Mouse (Mus musculus): Measurements from ENCODE around the gene Alg9. TPM values are rescaled to one million over a fixed set of nuclear protein-coding genes. Genes with fewer than 3 reads are reported as not detected.

The Alg9 gene
- polyA plus RNA-seq, 1 experiment from 2014 or later = 35.6 TPM

GRCm38 (mm10) chr9:50877431-50877830 lies 102.6 kb downstream of the Alg9 start:
- no peaks in the 10 kb centered on the region for H3K4me1 ChIP-seq
- H3K36me3 ChIP-seq = peaks cover 67% of the 10 kb centered on the region
- H3K27ac ChIP-seq = no peak overlapping the region

DNA sequence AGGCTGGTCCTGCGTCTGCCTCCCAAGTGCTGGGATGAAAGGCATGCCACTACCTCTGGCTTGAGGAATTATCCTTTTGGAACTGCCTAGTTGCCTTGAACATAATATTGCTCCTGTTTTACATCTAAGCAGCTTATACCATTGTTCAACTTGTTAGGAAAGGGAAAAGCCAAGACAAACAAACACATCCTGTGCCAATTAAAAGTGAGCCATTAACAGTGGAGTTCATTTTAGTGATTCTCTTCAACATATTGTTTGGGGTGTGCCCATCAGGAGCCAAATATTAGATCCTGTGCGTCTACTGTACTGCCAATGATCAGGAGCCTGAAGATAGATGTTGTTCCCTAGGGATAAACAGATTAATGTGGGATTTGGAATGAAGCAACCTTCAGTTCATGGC lies 107.4 kb downstream of the Alg9 start:
- Histone ChIP-seq H3K27me3 (no peaks in the 10 kb centered on the region), H3K4me1 (peaks cover 30% of the 10 kb centered on the region), H3K9ac (no peak overlapping the region), H3K9me3 (no peaks in the 10 kb centered on the region), H3K27ac (no peak overlapping the region), H3K4me3 (no peak overlapping the region), H3K36me3 (peaks cover 34% of the 10 kb centered on the region), H3K4me2 (no peak overlapping the region)
- ATAC-seq (ENCODE audit: insufficient number of reproducible peaks, low FRiP score, low TSS enrichment, low read depth) = no peak
- 86% methylated on average over 2 of the region's 2 CpGs for WGBS

More at GRCm38 (mm10) chr9:50877431-50877830, 102.6 kb downstream of the Alg9 start:
- H3K9ac ChIP-seq = no peak overlapping the region
- 73% methylated on average over 3 of the region's 3 CpGs for WGBS
- no peak overlapping the region for H3K4me3 ChIP-seq
- no peaks in the 10 kb centered on the region for H3K9me3 ChIP-seq
- no peak for ATAC-seq (ENCODE audit: insufficient number of reproducible peaks, low FRiP score, low TSS enrichment, low read depth)
- H3K27me3 ChIP-seq = no peaks in the 10 kb centered on the region
- H3K4me2 ChIP-seq = no peak overlapping the region

DNA sequence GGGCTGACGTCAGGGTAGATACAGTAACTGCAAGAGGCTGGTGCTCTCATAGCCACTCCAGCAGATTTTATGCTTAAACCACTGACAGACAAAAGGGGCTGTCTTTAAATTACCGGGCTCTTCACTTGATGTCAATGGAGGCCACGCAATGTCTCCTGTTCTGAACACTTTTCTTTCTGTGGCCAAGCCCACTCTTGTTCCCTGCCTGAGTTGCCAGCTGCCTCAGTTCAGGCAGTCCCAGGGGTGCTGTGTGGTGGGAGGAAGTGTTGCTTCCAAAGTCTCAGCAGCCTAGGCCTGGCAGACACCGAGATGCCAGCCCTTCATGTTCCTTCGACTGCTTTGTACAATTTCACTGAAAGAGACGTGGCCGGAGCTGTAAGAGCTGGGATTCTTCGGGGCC lies 109.3 kb downstream of the Alg9 start:
- H3K36me3 ChIP-seq = peaks cover 18% of the 10 kb centered on the region
- ATAC-seq (ENCODE audit: insufficient number of reproducible peaks, low FRiP score, low TSS enrichment, low read depth) = no peak
- H3K9me3 ChIP-seq = no peaks in the 10 kb centered on the region
- H3K9ac ChIP-seq = no peak overlapping the region
- 58% methylated on average over 8 of the region's 8 CpGs for WGBS
- H3K27ac ChIP-seq = peak overlapping the region; percentile 51
- H3K4me2 ChIP-seq = no peak overlapping the region
- peaks cover 40% of the 10 kb centered on the region for H3K4me1 ChIP-seq
- no peaks in the 10 kb centered on the region for H3K27me3 ChIP-seq
- no peak overlapping the region for H3K4me3 ChIP-seq

GRCm38 (mm10) chr9:50884741-50885599 lies 110.2 kb downstream of the Alg9 start:
- Histone ChIP-seq H3K4me3 (no peak overlapping the region), H3K27ac (peak overlapping the region; percentile 54), H3K36me3 (peaks cover 9% of the 10 kb centered on the region), H3K4me2 (peak overlapping the region; percentile 19; the same call in 1 of the 2 replicates), H3K4me1 (peaks cover 40% of the 10 kb centered on the region), H3K9me3 (no peaks in the 10 kb centered on the region), H3K9ac (no peak overlapping the region), H3K27me3 (no peaks in the 10 kb centered on the region)
- WGBS = 46% methylated on average over 10 of the region's 10 CpGs
- ATAC-seq (ENCODE audit: insufficient number of reproducible peaks, low FRiP score, low TSS enrichment, low read depth) = no peak

DNA sequence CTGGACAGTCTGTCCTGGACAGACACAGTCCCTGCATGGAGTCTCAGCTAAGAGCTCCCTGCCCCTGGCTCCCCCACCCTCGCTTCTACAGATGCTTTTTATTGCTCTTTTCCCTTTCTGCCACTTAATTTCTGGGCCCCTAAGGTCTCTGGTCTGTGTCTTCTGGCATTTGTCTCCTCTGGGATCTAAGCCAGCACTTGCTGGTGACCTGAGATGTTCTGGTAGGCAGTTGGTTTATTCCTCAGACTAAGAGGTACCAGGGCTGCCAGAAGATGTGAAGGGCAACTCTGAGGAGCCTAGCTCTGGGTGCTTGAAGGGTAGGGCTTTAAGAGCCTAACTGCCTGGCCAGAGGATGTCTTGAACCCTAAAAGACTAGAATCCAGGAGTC lies 110.8 kb downstream of the Alg9 start:
- peaks cover 3% of the 10 kb centered on the region for H3K36me3 ChIP-seq
- H3K27me3 ChIP-seq = no peaks in the 10 kb centered on the region
- no peak overlapping the region for H3K4me3 ChIP-seq
- WGBS = 21% methylated on average over 1 of the region's 1 CpGs
- no peaks in the 10 kb centered on the region for H3K9me3 ChIP-seq
- H3K9ac ChIP-seq = no peak overlapping the region
- H3K4me2 ChIP-seq = peak overlapping the region; percentile 19; the same call in 1 of the 2 replicates
- no peak for ATAC-seq (ENCODE audit: insufficient number of reproducible peaks, low FRiP score, low TSS enrichment, low read depth)
- peaks cover 40% of the 10 kb centered on the region for H3K4me1 ChIP-seq
- H3K27ac ChIP-seq = peak overlapping the region; percentile 54

GRCm38 (mm10) chr9:50886870-50887269 lies 112.1 kb downstream of the Alg9 start:
- H3K9ac ChIP-seq = no peak overlapping the region
- peaks cover 10% of the 10 kb centered on the region for H3K36me3 ChIP-seq
- no peak overlapping the region for H3K4me3 ChIP-seq
- peaks cover 40% of the 10 kb centered on the region for H3K4me1 ChIP-seq
- H3K27me3 ChIP-seq = no peaks in the 10 kb centered on the region
- no peak overlapping the region for H3K4me2 ChIP-seq
- no peak overlapping the region for H3K27ac ChIP-seq
- H3K9me3 ChIP-seq = no peaks in the 10 kb centered on the region
- WGBS = 100% methylated on average over 1 of the region's 1 CpGs
- no peak for ATAC-seq (ENCODE audit: insufficient number of reproducible peaks, low FRiP score, low TSS enrichment, low read depth)

DNA sequence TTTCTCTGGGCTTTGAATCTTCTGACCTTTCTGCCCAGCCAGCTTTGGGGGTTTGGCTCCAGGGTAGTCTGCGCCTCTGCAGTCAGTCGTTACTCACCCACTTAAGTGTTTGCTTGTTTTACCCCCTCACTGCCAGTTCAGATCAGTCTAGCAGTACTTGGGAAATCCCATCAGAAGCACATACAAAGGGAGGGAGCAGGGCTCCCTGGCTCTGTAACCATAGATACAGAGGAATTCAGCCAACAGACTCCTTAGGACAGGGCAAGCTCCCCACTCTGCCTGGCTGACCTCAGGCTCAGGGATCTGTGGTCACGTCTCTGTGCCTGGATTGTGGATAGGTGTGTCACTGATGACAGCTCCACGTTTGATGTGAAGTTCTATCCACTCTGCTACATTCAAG lies 112.5 kb downstream of the Alg9 start:
- H3K4me1 ChIP-seq = peaks cover 40% of the 10 kb centered on the region
- WGBS = 36% methylated on average over 4 of the region's 4 CpGs

DNA sequence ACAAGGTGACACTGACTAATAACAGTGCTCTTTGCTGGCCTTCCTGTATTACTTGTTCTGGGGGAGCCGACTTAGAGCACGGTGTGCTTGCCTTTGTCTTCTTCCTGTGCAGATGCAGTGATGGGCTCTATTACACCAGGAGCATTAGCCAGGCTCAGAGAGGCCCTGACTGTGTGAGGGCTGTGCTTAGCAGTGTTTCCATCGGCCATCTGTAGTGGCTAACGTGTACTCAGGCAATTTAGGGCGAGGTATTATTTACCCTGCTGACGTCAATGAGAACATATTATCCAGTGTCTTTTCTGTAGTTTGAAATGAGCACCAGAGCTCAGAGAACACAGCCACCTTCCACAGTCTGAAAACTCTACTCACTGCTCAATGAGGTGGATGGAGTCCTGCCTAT lies 114.4 kb downstream of the Alg9 start:
- Histone ChIP-seq H3K9ac (no peak overlapping the region), H3K4me2 (no peak overlapping the region), H3K36me3 (peaks cover 10% of the 10 kb centered on the region), H3K4me1 (peaks cover 32% of the 10 kb centered on the region), H3K27me3 (no peaks in the 10 kb centered on the region), H3K9me3 (no peaks in the 10 kb centered on the region), H3K4me3 (no peak overlapping the region), H3K27ac (no peak overlapping the region)
- WGBS = 49% methylated on average over 6 of the region's 6 CpGs
- no peak for ATAC-seq (ENCODE audit: insufficient number of reproducible peaks, low FRiP score, low TSS enrichment, low read depth)

More for the DNA sequence above, 112.5 kb downstream of the Alg9 start:
- Histone ChIP-seq H3K4me2 (no peak overlapping the region), H3K27ac (no peak overlapping the region), H3K9me3 (no peaks in the 10 kb centered on the region), H3K27me3 (no peaks in the 10 kb centered on the region), H3K4me3 (no peak overlapping the region), H3K9ac (no peak overlapping the region), H3K36me3 (peaks cover 10% of the 10 kb centered on the region)
- ATAC-seq (ENCODE audit: insufficient number of reproducible peaks, low FRiP score, low TSS enrichment, low read depth) = no peak

- H3K27ac ChIP-seq = no peak overlapping the region
- no peak for ATAC-seq (ENCODE audit: insufficient number of reproducible peaks, low FRiP score, low TSS enrichment, low read depth)
Measured at GRCm38 (mm10) chr9:50889964-50890363, 115.1 kb downstream of the Alg9 start.

GRCm38 (mm10) chr9:50890494-50891090 lies 115.8 kb downstream of the Alg9 start:
- Histone ChIP-seq H3K27ac (no peak overlapping the region), H3K27me3 (no peaks in the 10 kb centered on the region), H3K36me3 (peaks cover 23% of the 10 kb centered on the region), H3K9me3 (no peaks in the 10 kb centered on the region), H3K9ac (no peak overlapping the region), H3K4me1 (peaks cover 18% of the 10 kb centered on the region), H3K4me3 (no peak overlapping the region), H3K4me2 (no peak overlapping the region)
- 77% methylated on average over 3 of the region's 3 CpGs for WGBS
- no peak for ATAC-seq (ENCODE audit: insufficient number of reproducible peaks, low FRiP score, low TSS enrichment, low read depth)

More at GRCm38 (mm10) chr9:50889964-50890363, 115.1 kb downstream of the Alg9 start:
- H3K4me3 ChIP-seq = no peak overlapping the region
- H3K36me3 ChIP-seq = peaks cover 17% of the 10 kb centered on the region
- no peaks in the 10 kb centered on the region for H3K27me3 ChIP-seq
- H3K4me2 ChIP-seq = no peak overlapping the region
- H3K9ac ChIP-seq = no peak overlapping the region
- H3K9me3 ChIP-seq = no peaks in the 10 kb centered on the region
- peaks cover 24% of the 10 kb centered on the region for H3K4me1 ChIP-seq
- 72% methylated on average over 4 of the region's 4 CpGs for WGBS

Measured in limb, embryonic 15.5 days (tissue).